Mouse (Mus musculus) frontal cortex, adult 2 months (tissue): ENCODE data around the gene Olfr1392. TPM values are rescaled to one million over a fixed set of nuclear protein-coding genes. Genes with fewer than 3 reads are reported as not detected.
"Not testable (repeated sequence)": the region's sequence is repeated elsewhere in the genome, so short reads cannot be mapped to it uniquely, and the experiment has no call there.

Source experiments
- DNase-seq, 2 experiments: peaks; one replicate each; pipeline ENCODE4 v3.0.0; 2022; ENCODE audit warnings: low spot score in 1 of 2; ENCODE audit errors: extremely low spot score in 1 of 2
- polyA plus RNA-seq: library from polyadenylated mRNA; depleted of rRNA; stranded (reverse); fragments of >200 nt; gene quantifications from 2 replicates; pipeline ENCODE4 v1.2.3, GENCODE M21; 2012; rRNA removed

The Olfr1392 gene
- polyA plus RNA-seq, 1 experiment = 0.18 TPM

- DNase-seq = peak; percentile 62 to 64
These were observed 2.2 kb downstream of the Olfr1392 start for GRCm38 (mm10) chr11:49287251-49287650.

- DNase-seq = peak; percentile 32 to 71
These were observed 7.7 kb downstream of the Olfr1392 start for GRCm38 (mm10) chr11:49292777-49293176.

- no peak for DNase-seq
These were observed 19.4 kb downstream of the Olfr1392 start, which contains the start of gene Olfr10 for GRCm38 (mm10) chr11:49304441-49304840. TSS of gene Olfr10 (plus strand) at chr11:49304741.

- not testable (repeated sequence) for DNase-seq
These were observed 23.5 kb downstream of the Olfr1392 start for GRCm38 (mm10) chr11:49308547-49308946.

- DNase-seq = no peak
These were observed 37.4 kb downstream of the Olfr1392 start, which contains the start of gene Olfr1391 for GRCm38 (mm10) chr11:49322442-49322841. TSS of gene Olfr1391 (plus strand) at chr11:49322742.

- DNase-seq = peak; percentile 28 to 47
These were observed 41.6 kb downstream of the Olfr1392 start for GRCm38 (mm10) chr11:49326726-49327125.

GRCm38 (mm10) chr11:49329686-49330085 is 44.6 kb downstream of the Olfr1392 start:
- DNase-seq = peak in 1 of 2 experiments; percentile 27

GRCm38 (mm10) chr11:49334888-49335287 is 49.8 kb downstream of the Olfr1392 start, which contains the start of gene Olfr1390:
TSS of gene Olfr1390 (plus strand) at chr11:49335188.
- no peak for DNase-seq

- no peak for DNase-seq
These were observed 52.2 kb downstream of the Olfr1392 start for GRCm38 (mm10) chr11:49337150-49337832.

Other genes with a start within 250 kb of the Olfr1392 start
- gene 9930111J21Rik2, start 234.0 kb upstream of the Olfr1392 start, polyA plus RNA-seq = 1.3 TPM in 2 replicates
- gene Tgtp2, start 221.1 kb upstream of the Olfr1392 start, polyA plus RNA-seq = 1.4 and 1.6 TPM in 2 replicates
- 1.7 and 2.0 TPM in 2 replicates for gene Ifi47, start 208.7 kb upstream of the Olfr1392 start, polyA plus RNA-seq
- gene Olfr1396, start 170.4 kb upstream of the Olfr1392 start, polyA plus RNA-seq = not detected in 2 replicates
- gene Olfr1395, start 143.0 kb upstream of the Olfr1392 start, polyA plus RNA-seq = 0.04 and 0.11 TPM in 2 replicates
- not detected in 2 replicates for gene Olfr1394, start 130.9 kb upstream of the Olfr1392 start, polyA plus RNA-seq
- gene Btnl9, start 98.1 kb upstream of the Olfr1392 start, polyA plus RNA-seq = 0.02 TPM in 1 of 2 replicates, not detected in the other
- 24.2 and 26.4 TPM in 2 replicates for gene Zfp62, start 82.0 kb upstream of the Olfr1392 start, polyA plus RNA-seq
- 58.5 and 65.0 TPM in 2 replicates for gene Mgat1, start 41.1 kb upstream of the Olfr1392 start, polyA plus RNA-seq
- 0.48 and 0.57 TPM in 2 replicates for gene Olfr1393, start 7.0 kb upstream of the Olfr1392 start, polyA plus RNA-seq
- gene Olfr10, start 19.5 kb downstream of the Olfr1392 start, polyA plus RNA-seq = not detected in 2 replicates
- not detected in 2 replicates for gene Olfr1391, start 37.5 kb downstream of the Olfr1392 start, polyA plus RNA-seq
- gene Olfr1390, start 49.9 kb downstream of the Olfr1392 start, polyA plus RNA-seq = not detected in 2 replicates
- 0.02 and 0.11 TPM in 2 replicates for gene Olfr1389, start 137.8 kb downstream of the Olfr1392 start, polyA plus RNA-seq
- 0.10 and 0.19 TPM in 2 replicates for gene Olfr1388, start 151.3 kb downstream of the Olfr1392 start, polyA plus RNA-seq
- not detected in 2 replicates for gene Olfr1387, start 170.1 kb downstream of the Olfr1392 start, polyA plus RNA-seq
- gene Olfr1386, start 179.8 kb downstream of the Olfr1392 start, polyA plus RNA-seq = not detected in 2 replicates
- 0.02 TPM in 1 of 2 replicates, not detected in the other for gene Olfr1385, start 203.8 kb downstream of the Olfr1392 start, polyA plus RNA-seq
- 0.11 TPM in 1 of 2 replicates, not detected in the other for gene Olfr1384, start 221.4 kb downstream of the Olfr1392 start, polyA plus RNA-seq
- gene Olfr1383, start 234.4 kb downstream of the Olfr1392 start, polyA plus RNA-seq = not detected in 2 replicates
- 0.04 TPM in 1 of 2 replicates, not detected in the other for gene Olfr1382, start 243.0 kb downstream of the Olfr1392 start, polyA plus RNA-seq